Mouse (Mus musculus) cortical plate, adult 2 months (tissue): ENCODE measurements around the gene Fsip1. TPM values are rescaled to one million over a fixed set of nuclear protein-coding genes. Genes with fewer than 3 reads are reported as not detected.
"Not testable (repeated sequence)": the region's sequence is repeated elsewhere in the genome, so short reads cannot be mapped to it uniquely, and the experiment has no call there.

Experiments used
- H3K27ac ChIP-seq: fragments of 200-500 bp; 2 replicates; pipeline ENCODE4 v1.5.1; 2012; ENCODE audit warnings: low read length, control low read depth, inconsistent platforms; ENCODE audit not compliant: insufficient read depth
- H3K4me1 ChIP-seq: fragments of 200-500 bp; 2 replicates; pipeline ENCODE4 v1.6.1; 2011; ENCODE audit warnings: low read length; ENCODE audit not compliant: control insufficient read depth, insufficient read depth
- H3K4me3 ChIP-seq: fragments of 200-500 bp; 2 replicates; pipeline ENCODE4 v1.5.1; 2011; ENCODE audit warnings: mild to moderate bottlenecking, low read length, control low read depth; ENCODE audit not compliant: insufficient read depth
- CTCF ChIP-seq: fragments of 200-500 bp; IDR thresholded peaks from 2 replicates; pipeline ENCODE4 v1.5.1; 2011; ENCODE audit warnings: mild to moderate bottlenecking, control low read depth, low read length; ENCODE audit not compliant: insufficient read depth; ENCODE audit errors: extremely low read depth
- POLR2A ChIP-seq: fragments of 200-500 bp; IDR thresholded peaks from 2 replicates; pipeline ENCODE4 v1.6.1; 2011; ENCODE audit warnings: mild to moderate bottlenecking, low read length, control low read depth; ENCODE audit not compliant: insufficient read depth; ENCODE audit errors: extremely low read depth
- polyA plus RNA-seq: library from polyadenylated mRNA; depleted of rRNA; stranded (reverse); fragments of >200 nt; gene quantifications from 2 replicates; pipeline ENCODE4 v1.2.3, GENCODE M21; 2012

Gene Fsip1
- polyA plus RNA-seq, 1 experiment: 0.65 TPM

DNA sequence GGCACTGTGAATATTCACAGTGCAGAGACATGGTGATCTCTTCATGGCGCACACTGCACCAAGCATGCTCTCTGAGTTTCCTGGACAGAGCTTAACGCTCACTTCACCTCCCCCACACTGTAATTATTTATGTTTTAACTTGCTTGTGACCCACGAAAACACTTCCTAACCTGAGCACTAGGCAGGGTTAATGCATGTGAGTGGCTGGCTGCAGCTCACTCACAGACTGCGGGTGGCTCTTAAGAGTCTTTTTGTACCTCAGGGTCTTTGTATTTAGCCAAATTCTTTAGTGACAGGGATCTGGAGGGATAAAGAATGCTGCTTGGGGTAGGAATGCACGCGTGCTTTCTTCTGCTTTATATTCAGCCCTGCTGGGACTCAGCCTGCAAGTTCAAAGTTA lies 96.2 kb downstream of the Fsip1 start:
- no peak overlapping the region for H3K4me3 ChIP-seq
- H3K4me1 ChIP-seq: no peaks in the 10 kb centered on the region
- no peak overlapping the region for H3K27ac ChIP-seq
- TF ChIP-seq POLR2A: no peak
- TF ChIP-seq CTCF: no peak

- TF ChIP-seq POLR2A (no peak), CTCF (no peak)
- Histone ChIP-seq H3K4me3 (no peak overlapping the region), H3K27ac (no peak overlapping the region), H3K4me1 (no peaks in the 10 kb centered on the region)
These were observed 97.6 kb downstream of the Fsip1 start for GRCm38 (mm10) chr2:118159126-118159525.

- Histone ChIP-seq H3K4me1 (no peaks in the 10 kb centered on the region), H3K27ac (0 out of 2 replicates have a peak overlapping the region, but pooled peaks have one; percentile 73), H3K4me3 (no peak overlapping the region)
- TF ChIP-seq CTCF: no peak
- TF ChIP-seq POLR2A: no peak
These were observed 98.7 kb downstream of the Fsip1 start for GRCm38 (mm10) chr2:118158095-118158494.

- Histone ChIP-seq H3K4me3 (no peak overlapping the region), H3K4me1 (0 out of 2 replicates have a peak, but pooled peaks cover 2% of the 10 kb centered on the region), H3K27ac (no peak overlapping the region)
- no peak for TF ChIP-seq POLR2A
These were observed 106.8 kb downstream of the Fsip1 start for GRCm38 (mm10) chr2:118149855-118150563.

DNA sequence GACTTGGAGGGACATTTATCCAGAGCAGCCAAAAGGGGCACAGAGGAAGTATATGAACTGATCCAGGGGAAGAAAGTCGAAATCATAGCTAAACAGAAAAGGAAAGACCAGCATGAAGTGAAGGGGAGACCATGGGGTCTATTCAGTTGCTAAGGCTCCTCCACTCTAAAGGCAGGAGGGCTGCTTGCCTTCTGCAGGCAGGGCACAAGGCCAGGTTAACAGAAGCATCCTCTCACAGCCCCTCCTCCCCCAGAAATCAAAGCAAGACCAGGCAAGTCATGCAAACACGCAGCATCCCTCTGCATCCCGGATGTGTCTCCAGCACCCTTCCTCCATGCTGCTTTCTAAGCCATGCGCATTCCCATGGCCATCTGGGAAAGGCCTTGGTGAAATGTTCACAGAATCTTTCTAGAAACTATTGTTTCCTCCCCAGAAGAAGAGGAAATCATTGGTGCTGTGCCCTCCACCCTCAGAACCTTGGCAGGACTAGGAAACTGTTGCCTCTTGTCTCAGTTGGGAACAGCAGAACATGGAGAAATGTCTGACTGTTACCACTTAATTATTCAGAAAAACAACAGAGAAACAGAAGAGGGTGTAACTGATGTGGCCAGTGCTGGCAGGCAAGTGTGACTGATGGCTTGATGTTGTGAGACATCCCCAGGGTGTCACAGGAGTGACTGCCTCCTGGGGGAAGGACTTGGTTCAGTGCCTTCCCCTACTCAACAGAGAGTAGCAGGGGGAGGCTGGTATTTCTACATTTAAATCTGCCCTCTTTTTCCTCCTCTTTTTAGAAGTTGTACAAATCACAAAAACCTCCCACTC lies 108.2 kb downstream of the Fsip1 start:
- no peak for TF ChIP-seq POLR2A
- TF ChIP-seq CTCF: no peak
- H3K4me1 ChIP-seq: 0 out of 2 replicates have a peak, but pooled peaks cover 2% of the 10 kb centered on the region
- no peak overlapping the region for H3K4me3 ChIP-seq
- H3K27ac ChIP-seq: no peak overlapping the region

- not testable (repeated sequence) for H3K27ac ChIP-seq, H3K4me1 ChIP-seq, H3K4me3 ChIP-seq
These were observed 109.0 kb downstream of the Fsip1 start for GRCm38 (mm10) chr2:118147749-118148148.

DNA sequence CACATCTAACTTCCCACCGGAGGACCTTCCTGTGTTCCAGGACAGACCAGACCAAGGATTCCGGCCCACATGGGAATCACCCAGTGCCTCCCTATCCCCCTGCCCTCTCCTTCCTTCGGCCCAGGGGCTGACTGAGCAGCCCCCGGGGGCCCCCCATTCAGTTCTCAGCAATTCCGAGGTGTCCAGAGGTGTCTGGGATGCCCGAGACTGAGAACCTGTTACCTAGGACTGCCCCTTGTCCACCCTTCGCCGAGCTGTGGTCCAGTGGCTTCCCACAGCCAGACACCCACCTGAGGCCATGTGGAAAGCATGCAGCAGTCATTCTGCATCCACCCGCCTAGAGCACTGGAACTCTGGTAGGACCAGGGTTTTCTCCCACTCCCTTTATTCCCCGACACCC lies 115.1 kb downstream of the Fsip1 start:
- no peak for TF ChIP-seq CTCF
- no peak for TF ChIP-seq POLR2A
- no peaks in the 10 kb centered on the region for H3K4me1 ChIP-seq
- no peak overlapping the region for H3K27ac ChIP-seq
- no peak overlapping the region for H3K4me3 ChIP-seq

GRCm38 (mm10) chr2:118139261-118139660 lies 117.5 kb downstream of the Fsip1 start:
- Histone ChIP-seq H3K4me1 (no peaks in the 10 kb centered on the region), H3K27ac (no peak overlapping the region)
- TF ChIP-seq CTCF: no peak
- no peak for TF ChIP-seq POLR2A

DNA sequence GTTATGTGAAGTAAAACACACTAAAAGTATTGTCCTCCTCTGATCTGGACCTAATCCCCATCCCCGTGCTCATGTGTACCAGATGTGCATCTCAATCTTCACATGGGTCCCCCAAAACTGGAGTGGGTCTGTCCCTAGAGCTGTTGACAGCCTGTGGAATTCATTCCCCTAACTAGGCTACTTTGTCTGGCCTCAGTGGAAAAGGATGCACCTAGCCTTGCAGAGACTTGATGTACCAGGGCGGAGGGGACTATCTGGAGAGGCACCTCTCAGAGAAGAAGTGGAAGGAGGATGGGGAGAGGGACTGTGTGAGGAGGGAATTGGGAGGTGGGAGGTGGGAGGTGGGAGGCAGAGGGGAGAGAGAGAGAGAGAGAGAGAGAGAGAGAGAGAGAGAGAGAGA lies 119.0 kb downstream of the Fsip1 start:
- Histone ChIP-seq H3K27ac (no peak overlapping the region), H3K4me3 (no peak overlapping the region), H3K4me1 (no peaks in the 10 kb centered on the region)
- TF ChIP-seq CTCF: no peak
- no peak for TF ChIP-seq POLR2A

More at GRCm38 (mm10) chr2:118139261-118139660, 117.5 kb downstream of the Fsip1 start:
- no peak overlapping the region for H3K4me3 ChIP-seq

DNA sequence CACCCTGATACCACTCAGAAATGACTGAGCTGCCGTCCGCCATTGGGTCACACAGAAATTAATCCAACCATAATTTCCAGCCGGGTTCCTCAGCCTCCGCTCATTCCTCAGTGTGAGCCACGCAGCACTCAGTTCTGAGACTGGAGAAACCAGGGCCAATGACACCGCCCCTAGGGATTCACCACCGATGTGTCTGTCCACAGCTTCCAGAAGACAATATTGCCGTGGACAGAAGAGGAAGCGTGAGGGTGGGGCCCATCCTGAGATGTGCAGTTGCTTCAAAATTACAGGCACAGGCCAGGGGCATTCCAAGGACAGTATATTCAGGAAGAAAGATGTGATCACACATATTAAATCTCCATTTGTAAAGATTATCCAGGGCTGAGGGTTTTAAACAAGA lies 119.7 kb downstream of the Fsip1 start:
- no peak for TF ChIP-seq CTCF
- no peak for TF ChIP-seq POLR2A
- H3K4me1 ChIP-seq: no peaks in the 10 kb centered on the region
- no peak overlapping the region for H3K27ac ChIP-seq
- no peak overlapping the region for H3K4me3 ChIP-seq
